Mouse (Mus musculus) layer of hippocampus, adult 18-20 months (tissue): Measurements from ENCODE around the gene Vmn1r197. TPM values are rescaled to one million over a fixed set of nuclear protein-coding genes. Genes with fewer than 3 reads are reported as not detected.
"Not testable (repeated sequence)": the region's sequence is repeated elsewhere in the genome, so short reads cannot be mapped to it uniquely, and the experiment has no call there.

ENCODE experiments used
- DNase-seq, 2 experiments: peaks; one replicate each; pipeline ENCODE4 v3.0.0; 2022; ENCODE audit warnings: low spot score in 2 of 2
- long read RNA-seq: library from polyadenylated mRNA; stranded (forward); transcript quantifications from one replicate; pipeline ENCODE4 v2.0.0, GENCODE M21; 2021
- total RNA-seq, 2 experiments: library from RNA; stranded (reverse); gene quantifications; 2 replicates each; pipeline ENCODE4 v1.2.3; 2021

Vmn1r197 gene
- not detected for total RNA-seq
- long read RNA-seq: 0 reads

DNA sequence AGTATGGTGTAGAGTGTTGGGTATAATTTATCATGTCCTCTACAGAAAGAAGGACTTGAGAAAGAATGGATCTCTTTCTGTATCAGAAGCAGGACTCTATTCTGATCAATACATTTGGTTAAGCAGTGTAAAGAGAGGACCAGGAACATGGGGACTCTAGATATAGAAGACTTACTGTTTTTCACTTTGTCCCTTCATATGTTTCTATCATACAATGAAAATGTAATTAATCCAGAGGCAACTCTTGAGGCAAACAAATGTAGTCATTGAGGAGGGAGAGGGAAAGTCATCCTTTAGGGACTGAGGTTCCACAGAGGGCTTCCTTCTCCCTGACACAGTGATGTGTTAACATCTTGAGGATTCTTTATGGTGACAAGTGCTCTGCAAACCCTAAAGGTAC, at the start of gene Vmn1r197:
TSS of gene Vmn1r197 (plus strand) at position 301 of the 400 bp plus-strand sequence.
- no peak for DNase-seq

DNA sequence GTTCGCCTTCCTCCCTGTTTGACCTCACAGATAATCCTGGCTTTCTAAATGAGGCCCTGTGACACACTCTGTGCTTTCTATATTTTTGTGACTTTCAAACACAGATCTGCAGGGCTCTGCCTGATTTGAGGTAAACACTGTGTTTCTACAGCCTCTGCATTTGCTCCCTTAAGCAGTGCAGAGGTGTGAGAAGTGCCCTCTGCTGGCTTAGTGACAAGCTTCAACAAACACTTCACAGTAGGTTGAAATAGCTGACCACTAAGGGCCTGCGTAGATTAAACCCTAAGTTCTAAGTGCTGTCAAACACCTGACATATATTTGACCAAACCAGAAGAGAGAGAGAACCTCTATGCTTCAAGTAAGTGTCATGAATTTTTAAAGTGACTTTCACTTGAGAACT, 39.8 kb upstream of the Vmn1r197 start:
- DNase-seq: no peak

DNA sequence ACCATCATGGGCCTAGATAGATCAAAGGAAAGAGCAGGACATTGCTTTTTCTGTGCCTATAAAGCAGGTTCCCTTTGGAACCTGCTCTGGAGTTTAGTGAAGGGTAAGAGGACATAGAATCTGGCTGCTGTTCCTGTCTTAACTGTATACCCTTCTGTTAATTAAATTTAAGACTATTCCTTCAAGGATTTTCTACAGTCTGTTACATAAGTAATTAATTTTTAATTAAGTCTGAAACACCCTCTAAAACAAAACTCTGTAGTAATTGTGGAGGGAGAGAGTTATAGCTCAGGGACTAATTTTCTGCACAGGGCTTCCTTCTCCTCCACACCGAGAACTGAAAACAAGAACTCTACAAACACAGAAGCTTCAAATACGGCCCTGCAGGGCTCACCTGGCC, 34.8 kb upstream of the Vmn1r197 start, which contains the start of gene Vmn1r196:
TSS of gene Vmn1r196 (plus strand) at position 301 of the 400 bp plus-strand sequence.
- DNase-seq: no peak

DNA sequence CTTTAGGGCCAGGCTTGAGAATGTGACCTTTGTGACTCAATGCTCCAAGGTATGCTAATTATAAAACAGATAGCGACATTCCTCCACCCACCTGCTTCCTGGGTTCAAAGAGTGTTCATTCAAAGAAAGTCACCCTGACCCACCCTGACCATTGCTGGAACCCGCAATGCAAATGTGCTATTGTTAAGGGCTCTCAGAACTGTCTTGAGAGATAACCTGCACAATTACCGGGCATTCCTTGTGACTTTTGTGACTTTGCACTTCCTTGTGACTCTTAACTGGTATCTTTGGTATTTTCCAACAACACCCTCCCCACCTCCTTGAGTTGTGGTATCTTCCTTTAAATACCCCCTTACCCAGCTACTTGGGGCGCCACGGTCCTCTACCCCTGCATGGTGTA, 16.3 kb upstream of the Vmn1r197 start:
- DNase-seq: not testable (repeated sequence)

DNA sequence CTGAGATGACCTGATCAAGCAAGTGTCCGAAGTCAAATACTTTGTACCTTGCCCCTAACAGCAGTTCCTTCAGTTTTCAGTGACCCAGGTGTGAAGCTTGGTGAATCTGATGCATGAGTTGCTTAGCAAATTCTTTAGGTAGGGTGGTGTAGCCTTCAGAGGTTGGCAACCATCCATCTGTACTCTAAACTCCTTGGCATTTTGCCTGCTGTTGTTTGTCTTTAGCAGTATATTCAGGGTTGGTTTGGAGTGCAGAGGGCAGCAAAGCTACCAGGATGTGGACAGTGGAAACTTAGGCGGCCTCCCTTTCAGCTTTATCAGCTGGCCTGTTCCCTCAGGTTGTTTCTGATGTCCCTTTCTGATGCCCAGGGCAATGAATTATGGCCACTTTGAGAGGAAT, 9.0 kb upstream of the Vmn1r197 start:
- no peak for DNase-seq

DNA sequence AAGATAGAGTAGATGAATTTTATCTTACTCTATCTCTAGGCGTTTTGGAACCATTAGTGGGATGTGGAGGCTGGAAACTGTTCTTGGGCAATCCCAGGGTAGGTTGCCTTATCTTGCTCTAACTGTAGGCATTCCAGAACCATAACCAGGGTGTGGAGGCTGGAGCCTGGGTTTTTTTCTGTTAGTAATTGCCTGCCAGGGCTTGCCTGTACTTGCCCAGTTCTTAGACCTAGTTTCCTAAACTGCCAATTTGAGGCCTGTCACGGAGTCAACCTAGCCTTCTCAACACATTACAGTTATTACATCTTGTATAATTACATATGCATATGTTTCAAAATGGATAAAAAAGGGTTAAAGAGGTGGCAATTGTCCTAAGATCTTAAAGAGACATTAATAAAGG, 7.0 kb upstream of the Vmn1r197 start:
- no peak for DNase-seq

DNA sequence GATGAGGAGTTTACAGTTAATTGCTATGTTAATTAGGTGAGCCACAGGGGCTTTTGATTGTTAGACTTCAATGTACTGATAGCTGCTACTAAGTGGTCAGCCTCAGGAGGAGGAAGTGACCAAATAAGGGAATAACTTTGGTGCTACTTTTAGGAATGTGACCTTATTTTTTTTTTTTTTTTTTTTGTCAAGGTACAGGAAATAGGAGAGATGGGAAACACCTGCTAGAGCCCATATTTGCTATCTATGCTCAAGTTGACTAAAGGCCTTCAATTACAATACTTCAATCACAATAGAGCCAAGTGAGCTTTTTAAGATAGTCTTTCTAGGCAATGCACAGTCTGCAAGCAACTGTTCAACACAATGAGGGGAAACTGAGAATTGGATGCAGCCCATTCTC, 4.3 kb upstream of the Vmn1r197 start:
- no peak for DNase-seq

DNA sequence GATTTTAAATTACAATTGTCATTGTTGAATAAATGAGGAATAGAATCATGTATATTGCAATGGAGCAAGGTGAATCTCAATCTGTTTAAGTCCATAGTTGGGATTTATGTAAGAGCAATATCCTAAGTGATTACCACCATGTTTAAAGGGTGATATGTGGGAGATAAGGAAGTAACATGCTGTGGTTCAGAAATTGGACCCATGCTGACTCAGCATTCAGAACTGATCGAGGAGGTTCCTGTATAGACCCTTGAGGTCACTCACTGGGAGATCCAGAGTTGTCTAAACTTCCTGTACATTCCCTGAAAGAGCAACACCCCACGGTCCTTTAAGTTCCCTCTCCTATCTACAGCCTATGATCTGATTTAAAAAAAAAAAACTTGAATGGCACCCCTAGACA, 8.9 kb downstream of the Vmn1r197 start:
- DNase-seq: no peak

DNA sequence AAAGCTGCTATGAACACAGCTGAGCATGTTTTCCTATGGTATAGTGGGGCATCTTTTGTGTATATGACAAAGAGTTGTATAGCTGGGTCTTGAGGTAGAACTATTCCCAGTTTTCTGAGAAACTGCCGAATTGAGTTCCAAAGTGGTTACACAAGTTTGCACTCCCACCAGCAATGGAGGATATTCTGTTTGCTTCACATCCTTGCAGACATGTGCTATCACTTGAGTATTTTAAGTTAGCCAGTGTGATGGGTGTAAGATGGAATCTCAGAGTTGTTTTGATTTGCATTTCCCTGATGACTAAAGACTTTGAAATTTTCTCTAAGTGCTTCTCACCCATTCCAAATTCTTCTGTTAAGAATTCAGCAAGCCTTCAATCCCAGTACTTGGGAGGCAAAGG, 11.2 kb downstream of the Vmn1r197 start:
- no peak for DNase-seq

DNA sequence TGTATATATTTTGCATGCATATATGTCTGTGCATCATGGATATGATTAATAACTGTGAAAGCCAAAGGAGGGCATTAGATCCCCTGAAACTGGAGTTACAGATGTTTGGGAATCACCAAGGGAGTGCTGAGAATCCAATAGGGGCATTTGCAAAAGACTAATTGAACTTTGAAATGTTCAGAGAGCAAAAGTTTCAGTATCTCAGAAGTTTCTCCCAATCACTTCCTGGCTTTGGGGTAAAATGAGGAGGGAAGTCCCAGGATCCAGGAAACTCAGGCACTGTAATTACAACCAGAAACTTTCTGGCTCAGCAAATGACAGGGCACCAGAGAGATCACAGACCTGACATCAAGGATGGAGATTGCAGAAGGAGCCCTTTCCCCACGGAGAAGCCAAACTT, 25.7 kb downstream of the Vmn1r197 start, which contains the start of gene Vmn1r198:
TSS of gene Vmn1r198 (plus strand) at position 301 of the 400 bp plus-strand sequence.
- DNase-seq: no peak

DNA sequence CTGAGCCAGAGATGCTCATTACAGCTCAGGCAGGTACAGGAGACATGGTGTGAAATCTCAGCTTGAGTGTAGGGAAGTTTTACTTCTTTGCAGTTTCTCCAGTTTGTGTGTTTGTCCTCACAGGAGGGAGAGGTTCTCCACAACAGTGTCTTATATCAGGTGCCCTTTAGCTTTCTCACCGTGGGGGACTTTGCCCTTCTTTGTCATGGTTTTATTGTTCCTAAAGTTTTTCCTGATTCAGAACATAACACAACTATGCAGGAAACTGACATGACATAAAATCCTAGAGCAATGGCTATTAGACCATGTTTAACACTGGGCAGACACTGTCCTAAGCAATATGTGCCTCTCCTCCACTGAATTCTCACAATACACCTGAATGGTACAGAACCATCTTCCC, 26.4 kb downstream of the Vmn1r197 start:
- no peak for DNase-seq

DNA sequence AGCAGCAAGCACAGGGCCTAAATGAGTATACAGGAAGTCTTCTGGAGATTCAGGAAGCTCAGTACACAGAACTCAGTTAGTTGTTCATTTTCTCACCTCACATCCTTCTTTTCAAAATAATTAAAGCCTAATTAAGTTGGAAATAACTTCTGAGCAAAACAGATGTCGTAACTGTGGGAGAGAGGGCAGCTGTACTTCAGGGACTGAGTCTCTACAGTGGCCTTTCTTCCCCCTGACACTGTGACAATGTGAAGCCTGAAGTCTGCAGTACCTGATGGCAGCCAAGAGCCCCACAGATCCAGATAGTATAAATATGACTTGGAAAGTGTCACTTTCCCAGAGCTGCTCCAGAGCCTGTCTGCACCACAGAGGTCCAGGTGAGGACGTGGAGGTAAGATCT, 55.1 kb downstream of the Vmn1r197 start, which contains the start of gene Vmn1r199:
TSS of gene Vmn1r199 (plus strand) at position 301 of the 400 bp plus-strand sequence.
- DNase-seq: no peak

DNA sequence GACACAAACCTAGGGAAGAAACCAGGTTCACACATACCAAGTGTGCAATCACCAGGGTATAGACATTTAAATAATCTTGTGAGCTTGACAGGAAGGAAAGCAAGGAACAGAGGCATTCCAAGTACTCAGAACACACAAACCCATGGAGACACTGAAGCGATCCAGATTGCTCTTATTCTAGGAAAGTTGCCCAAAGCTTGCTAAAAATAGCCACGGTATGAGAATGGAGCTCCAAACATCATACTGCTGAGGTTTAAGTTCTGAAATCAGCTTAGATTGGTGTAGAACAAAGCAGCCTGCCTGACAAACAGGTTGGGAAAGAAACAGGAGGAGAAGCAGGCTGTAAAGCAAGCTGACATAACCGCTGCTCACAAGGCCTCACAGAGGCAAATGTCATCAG, 56.7 kb downstream of the Vmn1r197 start:
- DNase-seq: peak; percentile 22 to 73

Other genes with a start within 250 kb of the Vmn1r197 start
- gene Vmn1r188, start 240.1 kb upstream of the Vmn1r197 start, total RNA-seq: not detected
- not detected for gene Vmn1r189, start 218.8 kb upstream of the Vmn1r197 start, total RNA-seq
- not detected for gene Vmn1r191, start 140.6 kb upstream of the Vmn1r197 start, total RNA-seq
- not detected for gene Vmn1r192, start 133.4 kb upstream of the Vmn1r197 start, total RNA-seq
- gene Vmn1r193, start 101.4 kb upstream of the Vmn1r197 start, total RNA-seq: not detected
- not detected for gene Vmn1r194, start 80.4 kb upstream of the Vmn1r197 start, total RNA-seq
- not detected for gene Vmn1r195, start 54.1 kb upstream of the Vmn1r197 start, total RNA-seq
- not detected for gene Vmn1r196, start 34.7 kb upstream of the Vmn1r197 start, total RNA-seq
- gene Vmn1r198, start 25.8 kb downstream of the Vmn1r197 start, total RNA-seq: not detected
- not detected for gene Vmn1r199, start 55.2 kb downstream of the Vmn1r197 start, total RNA-seq
- gene Vmn1r200, start 65.8 kb downstream of the Vmn1r197 start, total RNA-seq: not detected
- gene Vmn1r201, start 147.3 kb downstream of the Vmn1r197 start, total RNA-seq: not detected
- gene Vmn1r202, start 180.8 kb downstream of the Vmn1r197 start, total RNA-seq: under 1 TPM in 1 of 2 experiments, not detected in 1; 0.07 TPM
- not detected for gene Vmn1r203, start 193.5 kb downstream of the Vmn1r197 start, total RNA-seq
- not detected for gene Vmn1r204, start 228.6 kb downstream of the Vmn1r197 start, total RNA-seq